Mouse (Mus musculus) kidney, postnatal 36 days (tissue): ENCODE measurements around the gene Olfr444.

Source experiments
- DNase-seq, 2 experiments: peaks; one replicate each; pipeline ENCODE4 v3.0.0; 2021 to 2022; ENCODE audit warnings: mixed read lengths in 2 of 2

Olfr444 gene

DNA sequence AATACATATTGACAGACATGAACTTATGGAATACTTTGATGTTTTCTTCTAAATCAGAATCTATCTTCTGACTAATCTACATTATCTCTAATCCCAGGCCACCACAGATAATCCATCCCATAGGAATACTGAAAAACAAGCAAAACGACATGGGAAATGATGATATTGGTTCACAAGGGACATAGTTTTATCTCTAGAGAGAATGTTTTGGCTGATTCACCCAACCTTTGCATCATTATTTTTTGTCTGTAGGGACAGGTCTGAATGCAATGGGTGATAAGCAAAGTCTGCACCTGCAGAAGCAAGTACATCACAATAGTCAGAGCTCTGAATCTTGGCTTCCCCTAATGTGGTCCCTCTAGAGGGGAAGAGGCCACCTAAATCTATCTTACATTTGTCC is at the start of gene Olfr444:
Gene Olfr444, plus strand, starts transcription at position 301 of the 400 bp plus-strand sequence.
- no peak for DNase-seq

GRCm38 (mm10) chr6:42900345-42900744 is 48.5 kb upstream of the Olfr444 start:
- DNase-seq: no peak

DNA sequence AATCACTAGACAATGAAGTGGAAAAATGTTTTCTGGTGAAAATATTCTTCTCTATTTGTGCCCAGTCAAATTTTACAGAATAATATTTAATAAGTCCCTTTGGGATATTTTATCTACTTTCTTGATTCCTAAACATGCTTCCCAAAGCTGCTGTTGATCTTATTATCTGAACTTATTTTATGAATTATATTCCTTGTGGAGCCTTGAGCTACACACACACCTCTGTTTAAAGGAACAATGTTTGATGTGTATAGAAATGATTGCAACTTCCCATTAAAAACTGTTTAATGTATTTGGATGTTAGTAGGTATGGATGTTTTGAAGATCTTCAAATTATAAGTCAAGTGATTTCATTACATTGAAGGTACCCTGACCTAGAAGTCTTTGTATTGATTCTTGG is 40.3 kb upstream of the Olfr444 start, which contains the start of gene Olfr447:
Gene Olfr447, plus strand, starts transcription at position 301 of the 400 bp plus-strand sequence.
- DNase-seq: no peak

DNA sequence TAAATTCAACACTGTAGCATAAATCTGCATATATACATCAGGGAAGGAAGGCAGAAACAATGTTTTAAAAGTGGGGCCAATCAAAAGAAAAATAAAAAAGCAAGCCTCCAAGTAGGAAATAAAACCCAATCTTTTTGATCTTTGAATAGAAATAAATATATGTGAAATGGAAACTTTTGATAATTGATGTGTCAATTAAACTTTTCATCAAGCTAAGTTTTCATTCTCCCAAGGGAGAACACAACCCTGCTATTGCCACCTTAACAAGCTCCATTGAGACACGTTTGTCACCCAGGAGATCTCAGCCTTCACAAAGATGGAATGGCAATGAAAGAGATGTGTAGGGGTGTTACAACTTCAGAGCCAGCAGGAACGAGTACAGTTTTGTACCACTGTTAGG is 27.8 kb upstream of the Olfr444 start, which contains the start of gene Olfr446:
Gene Olfr446, plus strand, starts transcription at position 301 of the 400 bp plus-strand sequence.
- DNase-seq: no peak

DNA sequence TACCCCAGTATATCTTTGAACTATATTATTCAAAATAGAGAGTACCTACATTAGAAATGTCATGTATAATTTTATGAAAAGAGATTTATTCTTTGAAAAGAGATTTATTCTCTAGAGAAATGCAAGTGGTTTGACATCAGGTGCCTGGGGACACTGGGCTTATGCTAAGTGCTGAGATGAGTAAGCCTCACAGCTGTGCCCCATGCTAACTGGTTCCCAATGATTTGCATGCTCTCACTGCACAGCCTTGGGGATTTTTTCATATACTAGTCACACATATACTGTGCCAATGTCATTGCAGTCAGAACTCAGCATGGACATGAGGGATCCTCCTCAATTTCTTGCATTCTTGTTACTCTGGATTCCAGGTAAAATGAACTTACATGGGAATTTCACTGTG is 31.5 kb downstream of the Olfr444 start:
- no peak for DNase-seq
